Mouse (Mus musculus) ES-E14 (cell line): ENCODE measurements at regions not wholly inside any gene's neighbourhood (a gene's known extent, or its start where the extent isn't known, plus 50 kb on each side); places are given as distances from the start of the nearest gene placed in this dataset.

Experiments used
- DNase-seq: peaks from one replicate; pipeline ENCODE4 v3.0.0-alpha.2; 2013; ENCODE audit warnings: low read depth, low spot score
- H3K27ac ChIP-seq: 2 replicates; pipeline ENCODE4 v1.5.1; 2012; ENCODE audit warnings: low read depth, mild to moderate bottlenecking, low read length, moderate library complexity, mixed read lengths; ENCODE audit not compliant: poor library complexity, insufficient read depth, severe bottlenecking
- H3K36me3 ChIP-seq: 2 replicates; pipeline ENCODE4 v1.6.1; 2012; ENCODE audit warnings: mild to moderate bottlenecking, low read length, moderate library complexity, mixed read lengths; ENCODE audit not compliant: control insufficient read depth, poor library complexity, insufficient read depth, severe bottlenecking
- H3K4me1 ChIP-seq, 2 experiments: fragments of 150-350 bp in 1 of 2; sonication (generic) in 1 of 2; 2 replicates each; pipeline ENCODE4 v1.6.1; 2012; ENCODE audit warnings: low read length in 2 of 2, mild to moderate bottlenecking in 1 of 2, mixed read lengths in 1 of 2; ENCODE audit not compliant: control insufficient read depth in 2 of 2, insufficient read depth in 2 of 2, poor library complexity in 1 of 2
- H3K4me3 ChIP-seq, 2 experiments: fragments of 150-350 bp in 1 of 2; sonication (generic) in 1 of 2; 2 replicates each; pipeline ENCODE4 v1.5.1; 2012; ENCODE audit warnings: low read length in 2 of 2, low read depth in 1 of 2, mild to moderate bottlenecking in 1 of 2, mixed read lengths in 1 of 2; ENCODE audit not compliant: insufficient read depth in 1 of 2, poor library complexity in 1 of 2, severe bottlenecking in 1 of 2
- H3K9ac ChIP-seq: 2 replicates; pipeline ENCODE4 v1.6.1; 2012; ENCODE audit warnings: low read depth, mild to moderate bottlenecking, low read length, mixed read lengths; ENCODE audit not compliant: poor library complexity, insufficient read depth, severe bottlenecking
- H3K9me3 ChIP-seq: fragments of 150-350 bp; sonication (generic); 2 replicates; pipeline ENCODE4 v1.6.1; 2012; ENCODE audit warnings: low read depth, mild to moderate bottlenecking, low read length; ENCODE audit not compliant: control insufficient read depth, insufficient read depth
- CHD2 ChIP-seq: IDR thresholded peaks from 2 replicates; pipeline ENCODE4 v1.6.1; 2014; ENCODE audit warnings: mild to moderate bottlenecking, low read depth, low read length, inconsistent platforms
- HCFC1 ChIP-seq: IDR thresholded peaks from 2 replicates; pipeline ENCODE4 v1.6.1; 2012; ENCODE audit warnings: low read length, inconsistent platforms, borderline replicate concordance; ENCODE audit not compliant: insufficient read depth
- MAFK ChIP-seq: IDR thresholded peaks from 2 replicates; pipeline ENCODE4 v1.6.1; 2014; ENCODE audit warnings: mild to moderate bottlenecking, low read depth, low read length, inconsistent platforms; ENCODE audit not compliant: insufficient read depth
- ZC3H11A ChIP-seq: IDR thresholded peaks from 2 replicates; pipeline ENCODE4 v1.6.1; 2012; ENCODE audit warnings: low read depth, mild to moderate bottlenecking, inconsistent platforms, low read length, borderline replicate concordance
- ZNF384 ChIP-seq: IDR thresholded peaks from 2 replicates; pipeline ENCODE4 v1.6.1; 2012; ENCODE audit warnings: low read depth, low read length, inconsistent platforms
- in situ Hi-C, 2 experiments: fragments of 600-800 bp; cut with MboI; formaldehyde crosslinking; loops; one replicate each; pipeline ENCODE4 v1.15.1; 2025; ENCODE audit warnings: low sequenced_read_pairs in 2 of 2, inconsistent platforms in 1 of 2; ENCODE audit not compliant: unreplicated experiment in 2 of 2

- Histone ChIP-seq H3K9ac (no peak overlapping the region), H3K4me1 (no peaks in the 10 kb centered on the region), H3K27ac (no peak overlapping the region; the same call in 1 of the 2 replicates), H3K4me3 (no peak overlapping the region), H3K36me3 (no peaks in the 10 kb centered on the region), H3K9me3 (no peaks in the 10 kb centered on the region)
- no peak for DNase-seq
- in situ Hi-C loops: no loop called here
- no peak for TF ChIP-seq ZNF384
- TF ChIP-seq MAFK: no peak
- TF ChIP-seq ZC3H11A: no peak
- TF ChIP-seq CHD2: no peak
- TF ChIP-seq HCFC1: no peak
These were observed 116.9 kb upstream of the Pmepa1 start for GRCm38 (mm10) chr2:173393324-173393592.

- in situ Hi-C loops: no loop called here
- TF ChIP-seq CHD2 (no peak), MAFK (no peak), HCFC1 (no peak), ZNF384 (no peak), ZC3H11A (no peak)
- Histone ChIP-seq H3K9me3 (no peaks in the 10 kb centered on the region), H3K4me3 (no peak overlapping the region), H3K36me3 (no peaks in the 10 kb centered on the region), H3K9ac (no peak overlapping the region), H3K27ac (no peak overlapping the region), H3K4me1 (no peaks in the 10 kb centered on the region)
- no peak for DNase-seq
These were observed 119.2 kb upstream of the Pmepa1 start for GRCm38 (mm10) chr2:173395526-173395925.

GRCm38 (mm10) chr2:173397846-173398331, 121.6 kb upstream of the Pmepa1 start:
- peak; percentile 95 for TF ChIP-seq MAFK
- TF ChIP-seq ZNF384: no peak
- Histone ChIP-seq H3K4me1 (no peaks in the 10 kb centered on the region), H3K27ac (no peak overlapping the region), H3K36me3 (no peaks in the 10 kb centered on the region), H3K9me3 (no peaks in the 10 kb centered on the region), H3K9ac (no peak overlapping the region), H3K4me3 (no peak overlapping the region)
- in situ Hi-C loops: no loop called here
- DNase-seq: no peak

- no peaks in the 10 kb centered on the region for H3K9me3 ChIP-seq
- DNase-seq: no peak
- no peaks in the 10 kb centered on the region for H3K36me3 ChIP-seq
- H3K27ac ChIP-seq: no peak overlapping the region
- in situ Hi-C loops: no loop called here
- no peak for TF ChIP-seq ZC3H11A
- TF ChIP-seq HCFC1: no peak
- no peak for TF ChIP-seq MAFK
- no peak for TF ChIP-seq ZNF384
- TF ChIP-seq CHD2: no peak
- no peaks in the 10 kb centered on the region for H3K4me1 ChIP-seq
- no peak overlapping the region for H3K4me3 ChIP-seq
- no peak overlapping the region for H3K9ac ChIP-seq
These were observed 116.8 kb upstream of the 1700021F07Rik start for GRCm38 (mm10) chr2:173405629-173406028.

- Histone ChIP-seq H3K9me3 (no peaks in the 10 kb centered on the region), H3K9ac (no peak overlapping the region), H3K36me3 (no peaks in the 10 kb centered on the region), H3K4me3 (no peak overlapping the region), H3K4me1 (no peaks in the 10 kb centered on the region), H3K27ac (no peak overlapping the region)
- in situ Hi-C loops: no loop called here
- TF ChIP-seq MAFK (no peak), ZNF384 (no peak), CHD2 (no peak), ZC3H11A (no peak)
- no peak for DNase-seq
These were observed 115.9 kb upstream of the 1700021F07Rik start for GRCm38 (mm10) chr2:173406344-173407094.
